Mouse (Mus musculus): ENCODE results near the gene Sorcs3.

Sorcs3 gene

GRCm38 (mm10) chr19:48205929-48206814 lies at the start of gene Sorcs3:
TSS of gene Sorcs3 (plus strand) at chr19:48206025.
- DNase-seq (ENCODE audit: low spot score) = no peak

GRCm38 (mm10) chr19:48165341-48165740 lies 40.5 kb upstream of the Sorcs3 start:
- no peak for DNase-seq (ENCODE audit: low spot score)

- peak; percentile 9 for DNase-seq (ENCODE audit: low spot score)
These were observed 38.7 kb upstream of the Sorcs3 start for GRCm38 (mm10) chr19:48167110-48167509.

DNA sequence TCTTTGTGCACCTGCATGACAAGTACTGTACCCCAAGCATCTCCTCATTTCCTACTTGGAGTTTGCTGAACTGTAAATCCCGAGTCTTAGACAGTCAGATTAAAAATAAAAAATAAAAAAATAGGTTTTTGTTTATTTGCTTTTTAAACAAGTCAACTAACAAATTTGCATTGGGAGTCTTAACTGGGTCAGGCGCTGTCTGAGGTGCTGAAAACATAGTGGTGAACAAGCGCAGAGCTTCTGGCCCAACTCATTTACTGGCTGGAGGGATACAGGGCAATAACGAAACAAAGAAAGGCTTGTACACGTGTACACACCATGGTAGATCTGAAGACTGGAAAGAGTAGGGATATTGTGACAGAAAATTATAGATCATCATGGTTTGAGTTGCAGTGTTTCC lies 37.5 kb upstream of the Sorcs3 start:
- no peak for DNase-seq (ENCODE audit: low spot score)

GRCm38 (mm10) chr19:48174717-48175116 lies 31.1 kb upstream of the Sorcs3 start:
- no peak for DNase-seq (ENCODE audit: low spot score)

DNA sequence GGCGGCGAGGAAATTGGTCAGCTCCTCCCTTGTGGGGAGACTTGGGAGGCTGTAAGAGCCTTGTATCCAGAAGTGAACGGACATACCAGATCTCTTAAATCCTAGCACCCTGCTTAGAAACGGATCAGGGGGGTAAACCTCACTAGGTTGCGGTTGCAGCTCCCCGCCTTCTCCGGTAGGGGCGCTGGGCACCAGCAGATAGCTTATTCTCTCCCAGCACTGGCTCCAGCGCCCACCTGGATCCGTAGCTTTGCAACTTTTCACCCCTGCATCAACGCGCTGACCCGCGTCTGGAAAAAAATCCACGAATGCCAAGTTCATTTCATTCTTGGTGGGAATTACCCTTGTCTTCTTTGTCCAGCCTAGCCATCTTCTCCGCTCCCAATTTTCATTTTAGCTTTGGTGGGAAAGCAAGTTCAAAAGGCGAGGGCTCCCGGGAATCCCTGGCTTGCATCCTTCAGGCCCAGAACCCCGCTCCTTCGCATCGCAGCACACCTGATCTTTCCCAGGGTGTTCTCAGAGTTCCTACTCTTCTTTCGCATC lies 1.8 kb upstream of the Sorcs3 start:
- DNase-seq (ENCODE audit: low spot score) = peak; percentile 70

- no peak for DNase-seq (ENCODE audit: low spot score)
These were observed 1.3 kb upstream of the Sorcs3 start for GRCm38 (mm10) chr19:48204476-48204875.

GRCm38 (mm10) chr19:48204892-48205761 lies 698 bp upstream of the Sorcs3 start:
- no peak for DNase-seq (ENCODE audit: low spot score)

- no peak for DNase-seq (ENCODE audit: low spot score)
These were observed 1.3 kb downstream of the Sorcs3 start for GRCm38 (mm10) chr19:48206861-48207730.

- DNase-seq (ENCODE audit: low spot score) = no peak
These were observed 2.0 kb downstream of the Sorcs3 start for GRCm38 (mm10) chr19:48207731-48208370.

DNA sequence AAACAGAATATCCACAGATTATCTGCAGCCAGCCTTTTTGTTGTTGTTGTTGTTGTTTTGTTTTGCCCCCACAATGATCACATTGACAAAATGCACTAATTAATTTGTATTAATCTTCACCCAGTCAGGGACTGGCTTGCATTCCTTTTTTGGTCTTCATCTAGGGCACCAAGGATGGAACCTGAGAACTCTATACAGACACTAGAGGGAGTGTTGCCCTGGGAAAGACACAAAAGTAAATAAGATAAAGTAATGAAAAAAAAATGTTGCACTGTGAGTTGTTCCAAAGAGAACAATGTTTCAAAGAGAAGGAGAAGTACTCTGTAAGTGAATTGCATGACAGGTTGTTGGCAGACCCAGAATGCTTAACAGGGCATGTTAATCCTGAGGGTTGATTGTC lies 9.6 kb downstream of the Sorcs3 start:
- no peak for DNase-seq (ENCODE audit: low spot score)

DNA sequence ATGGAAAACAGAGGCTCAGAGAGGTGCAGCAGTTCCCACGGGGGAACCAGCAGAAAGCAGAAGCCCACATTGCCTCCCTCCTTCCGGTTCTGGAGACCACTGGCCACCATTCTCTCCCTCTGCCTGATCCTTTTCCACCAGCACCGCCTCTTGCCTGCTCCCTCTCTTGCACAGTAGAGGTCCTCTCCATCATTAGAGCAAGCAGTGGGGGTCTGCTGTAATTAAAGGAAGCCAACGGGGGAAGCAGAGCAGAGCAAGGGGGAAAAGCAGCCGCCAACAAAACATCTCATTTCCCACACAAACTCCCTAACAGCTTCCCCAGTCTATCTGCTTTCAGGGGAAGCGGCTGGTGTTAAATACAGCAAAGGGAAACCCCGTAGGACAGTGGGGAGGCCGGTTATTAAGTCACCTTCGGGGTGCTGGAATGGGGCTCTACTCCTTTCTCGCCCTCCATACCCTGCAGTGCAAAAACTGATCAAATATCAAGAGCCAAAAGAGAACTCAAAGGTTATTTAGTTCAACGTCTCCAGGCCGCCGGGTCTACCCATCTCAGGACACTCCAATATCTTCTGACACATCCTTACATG lies 32.1 kb downstream of the Sorcs3 start:
- DNase-seq (ENCODE audit: low spot score) = no peak

DNA sequence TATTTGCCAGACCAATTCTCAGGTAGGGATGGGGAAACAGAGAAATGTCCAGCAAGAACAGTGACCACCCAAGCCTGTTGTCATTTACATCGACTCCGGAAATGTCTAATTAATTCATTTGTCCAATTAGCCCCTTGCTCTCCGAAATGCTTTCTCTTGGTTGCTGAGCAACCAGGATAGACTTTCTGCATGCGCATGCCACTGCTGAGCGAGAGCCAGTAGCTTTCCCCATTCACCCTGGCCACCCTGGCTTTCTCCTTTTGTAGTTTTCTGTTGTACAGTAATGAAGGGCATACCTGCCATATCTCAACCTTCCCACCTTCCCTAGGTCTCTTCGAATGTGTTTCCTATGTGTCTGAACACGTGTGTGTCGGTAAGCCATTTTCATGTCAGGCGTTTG lies 32.6 kb downstream of the Sorcs3 start:
- DNase-seq (ENCODE audit: low spot score) = no peak

DNA sequence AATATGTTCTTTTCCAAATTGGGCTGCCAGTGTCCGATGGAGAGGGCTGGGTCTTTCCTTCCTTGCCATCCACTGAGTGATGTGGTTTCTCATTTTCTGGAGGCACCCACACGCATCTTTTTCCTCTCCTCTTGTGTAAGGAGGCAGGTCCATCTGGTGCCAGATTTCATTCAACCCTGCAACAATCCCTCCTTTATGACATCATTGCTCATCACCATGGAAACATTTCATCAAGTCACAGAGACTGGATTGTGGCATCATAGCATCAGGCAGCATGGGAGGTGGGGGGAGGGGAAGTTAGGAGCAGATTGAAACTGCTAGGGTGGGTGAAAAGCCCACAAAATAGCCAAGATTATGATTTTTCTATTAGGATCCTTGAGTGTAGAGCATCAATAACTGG lies 35.1 kb downstream of the Sorcs3 start:
- peak; percentile 36 for DNase-seq (ENCODE audit: low spot score)

DNA sequence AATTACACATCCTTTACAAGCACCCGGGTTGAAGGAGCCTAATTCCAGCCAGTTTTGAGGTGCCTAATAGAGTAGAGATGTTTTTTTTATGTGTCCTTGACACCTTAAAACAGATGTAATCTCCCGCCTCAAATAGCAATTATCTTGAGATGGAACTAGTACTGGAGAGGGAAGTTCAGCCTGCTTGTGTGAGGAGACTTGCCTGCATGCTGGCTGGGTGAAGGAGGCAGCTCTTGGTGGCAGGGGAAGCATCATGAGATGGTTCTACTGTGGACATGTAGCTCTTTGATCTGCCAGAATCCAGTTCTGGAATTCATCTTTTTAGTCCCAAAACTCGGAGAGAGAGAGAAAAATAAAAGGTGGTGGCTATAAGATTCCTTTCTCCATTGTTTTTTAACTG lies 38.2 kb downstream of the Sorcs3 start:
- no peak for DNase-seq (ENCODE audit: low spot score)

DNA sequence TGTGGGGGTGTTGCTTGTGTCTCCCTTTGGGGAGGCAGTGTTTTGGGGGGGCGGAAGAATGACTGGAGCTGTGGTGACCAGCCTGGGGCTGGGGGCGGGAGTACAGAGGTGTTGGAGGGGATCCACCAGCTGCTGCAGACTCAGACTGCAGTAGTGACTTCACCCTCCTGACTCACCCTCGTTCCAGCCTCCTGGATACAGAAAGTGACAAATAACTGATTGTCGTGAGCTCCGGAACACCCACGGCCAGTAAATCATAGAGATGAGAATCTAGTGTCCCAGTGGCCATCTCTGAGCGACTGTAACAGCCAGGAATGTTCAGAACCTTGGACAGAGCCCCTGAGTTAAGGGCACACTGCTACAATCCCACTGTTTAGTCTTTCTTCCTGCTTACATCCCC lies 53.4 kb downstream of the Sorcs3 start:
- DNase-seq (ENCODE audit: low spot score) = no peak

DNA sequence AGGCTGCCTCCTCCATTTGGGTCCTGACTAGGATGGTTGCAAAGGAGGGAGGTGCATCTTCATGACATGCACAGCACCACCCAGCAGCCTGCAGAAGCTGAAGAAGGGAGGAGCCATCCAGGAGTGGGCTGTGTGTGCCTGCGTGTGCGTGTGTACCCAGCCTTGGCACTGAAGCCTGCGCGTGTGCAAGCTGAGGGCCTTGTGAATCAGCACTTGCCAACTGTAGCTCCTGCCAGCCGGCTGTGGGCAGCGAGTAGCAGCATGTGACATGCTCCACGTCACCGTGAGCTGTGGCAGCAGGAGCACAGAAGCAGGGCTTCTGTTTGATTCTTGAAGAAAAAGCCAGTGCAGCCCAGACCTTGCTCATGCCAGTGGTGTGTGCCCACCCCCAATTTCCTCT lies 54.8 kb downstream of the Sorcs3 start:
- peak; percentile 81 for DNase-seq (ENCODE audit: low spot score)

DNA sequence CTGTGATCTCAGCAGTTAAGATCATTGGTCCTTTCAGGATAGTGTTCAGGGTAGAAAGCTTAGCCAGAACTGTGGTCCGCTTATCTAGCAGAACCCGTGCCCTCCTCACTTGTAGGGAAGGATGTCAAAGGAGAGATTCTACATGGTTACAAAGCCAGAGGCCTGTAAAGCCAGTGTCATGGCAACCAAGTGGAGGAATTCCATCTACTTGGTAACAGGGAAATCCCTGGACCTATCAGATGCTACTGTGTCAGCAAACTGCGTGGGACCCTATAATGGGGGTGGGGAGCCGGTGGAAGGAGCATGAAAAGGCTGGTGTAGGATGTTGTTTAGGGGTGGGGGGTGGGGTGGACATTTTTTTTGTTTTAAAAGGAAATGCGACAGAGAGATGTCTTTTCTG lies 57.9 kb downstream of the Sorcs3 start:
- DNase-seq (ENCODE audit: low spot score) = no peak

- DNase-seq (ENCODE audit: low spot score) = no peak
These were observed 74.4 kb downstream of the Sorcs3 start for GRCm38 (mm10) chr19:48280273-48280672.

DNA sequence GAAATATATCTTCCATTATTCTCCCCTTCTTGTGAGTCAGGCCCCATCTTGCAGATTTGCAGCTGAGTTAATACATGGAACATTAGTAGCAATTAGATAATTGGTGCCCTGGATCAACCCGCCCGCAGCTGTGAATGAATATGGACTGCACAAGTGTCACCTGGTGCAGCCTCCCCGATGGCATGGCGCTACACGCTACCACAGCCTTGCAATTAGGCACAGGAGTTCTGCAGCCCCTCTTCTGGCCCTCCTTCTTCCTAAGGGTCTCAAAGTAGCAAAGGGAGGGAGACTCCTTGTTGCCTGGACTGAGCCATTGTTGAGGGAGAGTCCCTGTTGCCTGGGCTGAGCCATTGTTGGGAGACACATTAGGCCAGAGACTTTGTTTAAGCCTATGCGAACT lies 76.4 kb downstream of the Sorcs3 start:
- DNase-seq (ENCODE audit: low spot score) = no peak

DNA sequence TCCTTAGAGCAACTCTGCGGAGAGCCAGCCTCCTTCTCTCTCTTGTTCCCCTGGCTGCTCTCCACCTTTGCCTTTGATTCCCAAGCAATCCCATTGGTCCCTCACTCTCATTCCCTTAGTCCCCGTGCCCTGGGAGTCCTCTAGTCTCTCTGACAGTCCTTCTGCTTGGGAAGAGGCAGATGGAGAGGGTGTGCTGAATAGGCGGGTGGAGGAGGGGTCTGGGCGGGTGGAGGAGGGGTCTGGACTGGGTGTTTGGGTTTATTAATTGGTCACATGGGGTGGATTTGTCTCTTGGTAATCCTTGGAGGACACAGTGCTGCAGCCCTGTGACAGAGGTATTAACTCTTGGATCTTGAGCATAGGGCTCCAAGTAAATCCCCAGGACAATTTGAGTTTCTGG lies 77.4 kb downstream of the Sorcs3 start:
- DNase-seq (ENCODE audit: low spot score) = no peak
